Mouse (Mus musculus): ENCODE data around the gene Lrrc8d.
"Not testable (repeated sequence)": the region's sequence is repeated elsewhere in the genome, so short reads cannot be mapped to it uniquely, and the experiment has no call there.

Gene Lrrc8d

GRCm38 (mm10) chr5:105858754-105859694 lies 159.3 kb downstream of the Lrrc8d start:
- no peak for DNase-seq (ENCODE audit: low read depth, low spot score)

- DNase-seq (ENCODE audit: low read depth, low spot score) = no peak
These were observed 160.1 kb downstream of the Lrrc8d start for GRCm38 (mm10) chr5:105859716-105860460.

GRCm38 (mm10) chr5:105860461-105860835 lies 160.7 kb downstream of the Lrrc8d start:
- no peak for DNase-seq (ENCODE audit: low read depth, low spot score)

- DNase-seq (ENCODE audit: low read depth, low spot score) = no peak
These were observed 161.8 kb downstream of the Lrrc8d start for GRCm38 (mm10) chr5:105861616-105862015.

- DNase-seq (ENCODE audit: low read depth, low spot score) = not testable (repeated sequence)
These were observed 165.4 kb downstream of the Lrrc8d start for GRCm38 (mm10) chr5:105865110-105865628.

- no peak for DNase-seq (ENCODE audit: low read depth, low spot score)
These were observed 167.7 kb downstream of the Lrrc8d start for GRCm38 (mm10) chr5:105867427-105867826.

GRCm38 (mm10) chr5:105867841-105868447 lies 168.2 kb downstream of the Lrrc8d start:
- DNase-seq (ENCODE audit: low read depth, low spot score) = no peak

- DNase-seq (ENCODE audit: low read depth, low spot score) = peak; percentile 63
These were observed 168.8 kb downstream of the Lrrc8d start for GRCm38 (mm10) chr5:105868593-105868992.

GRCm38 (mm10) chr5:105869739-105870138 lies 170.0 kb downstream of the Lrrc8d start:
- no peak for DNase-seq (ENCODE audit: low read depth, low spot score)

- DNase-seq (ENCODE audit: low read depth, low spot score) = no peak
These were observed 171.4 kb downstream of the Lrrc8d start for GRCm38 (mm10) chr5:105871140-105871539.

- DNase-seq (ENCODE audit: low read depth, low spot score) = no peak
These were observed 172.4 kb downstream of the Lrrc8d start for GRCm38 (mm10) chr5:105872176-105872575.

GRCm38 (mm10) chr5:105872916-105873315 lies 173.1 kb downstream of the Lrrc8d start:
- DNase-seq (ENCODE audit: low read depth, low spot score) = no peak

GRCm38 (mm10) chr5:105873774-105874173 lies 174.0 kb downstream of the Lrrc8d start:
- DNase-seq (ENCODE audit: low read depth, low spot score) = no peak

GRCm38 (mm10) chr5:105874476-105874875 lies 174.7 kb downstream of the Lrrc8d start:
- no peak for DNase-seq (ENCODE audit: low read depth, low spot score)

- DNase-seq (ENCODE audit: low read depth, low spot score) = peak; percentile 89
These were observed 176.5 kb downstream of the Lrrc8d start, which contains the start of gene Zfp326 for GRCm38 (mm10) chr5:105876068-105876924. TSS of gene Zfp326 (plus strand) at chr5:105876565.

- DNase-seq (ENCODE audit: low read depth, low spot score) = no peak
These were observed 177.4 kb downstream of the Lrrc8d start for GRCm38 (mm10) chr5:105876925-105877774.
